Mouse (Mus musculus): ENCODE measurements around the gene Gm9639. TPM values are rescaled to one million over a fixed set of nuclear protein-coding genes. Genes with fewer than 3 reads are reported as not detected.
"Not testable (repeated sequence)": the region's sequence is repeated elsewhere in the genome, so short reads cannot be mapped to it uniquely, and the experiment has no call there.

Gene Gm9639
- total and polyA plus RNA-seq, 3 experiments: not detected

GRCm38 (mm10) chr10:77752312-77752711 lies 42.6 kb downstream of the Gm9639 start:
- DNase-seq (ENCODE audit: extremely low read depth): peak; percentile 15
- H3K4me2 ChIP-seq (ENCODE audit: insufficient read depth, low read depth, poor library complexity, severe bottlenecking); in situ Hi-C loops (cut with MboI; ENCODE audit: low pct_ligation_motif_present, low pct_unique_long_range_greater_than_20kb, low sequenced_read_pairs); H3K36me3 ChIP-seq (replicated peaks in 1 of 2; ENCODE audit: control insufficient read depth in 1 of 2, insufficient read depth in 1 of 2, low read length in 1 of 2); H3K9ac ChIP-seq (ENCODE audit: insufficient read depth, low read depth); H3K4me1 ChIP-seq (ENCODE audit: control insufficient read depth in 1 of 2, insufficient read depth in 2 of 2); H3K4me3 ChIP-seq (replicated peaks in 1 of 3; ENCODE audit: low read depth in 2 of 3, low read length in 2 of 3, poor library complexity in 1 of 3); H3K79me2 ChIP-seq (replicated peaks; ENCODE audit: control insufficient read depth, extremely low read depth, insufficient read depth, poor library complexity, severe bottlenecking); H3K27ac ChIP-seq (ENCODE audit: insufficient read depth, low read depth); dilution Hi-C loops (cut with MboI; ENCODE audit: extremely low pct_ligation_motif_present, extremely low pct_unique_long_range_greater_than_20kb, low sequenced_read_pairs): not testable (repeated sequence)
- peak in 1 of 2 experiments; percentile 71; a peak in 2 of 4 replicates for TF ChIP-seq CTCF (conservative IDR thresholded peaks at IDR 0.05 in 1 of 2, IDR thresholded peaks at IDR 0.05 in 1 of 2; ENCODE audit: low read depth in 2 of 2, low read length in 2 of 2)
- TF ChIP-seq SMC3 (IDR thresholded peaks at IDR 0.05; ENCODE audit: low read depth, low read length): peak; percentile 54
- peak; percentile 13 for TF ChIP-seq RAD21 (IDR thresholded peaks at IDR 0.05; ENCODE audit: low read depth, low read length)
- H3K9me3 ChIP-seq (replicated peaks; ENCODE audit: low read length): peaks cover 16% of the 10 kb centered on the region
- peaks cover 23% of the 10 kb centered on the region for H3K27me3 ChIP-seq (replicated peaks)

GRCm38 (mm10) chr10:77751254-77751653 lies 43.6 kb downstream of the Gm9639 start, which contains the start of gene Gm9736:
TSS of gene Gm9736 (minus strand) at chr10:77751354.
- Histone ChIP-seq H3K9me3 (replicated peaks; ENCODE audit: low read length) (peaks cover 18% of the 10 kb centered on the region), H3K27me3 (replicated peaks) (peaks cover 19% of the 10 kb centered on the region)
- in situ Hi-C loops (cut with MboI; ENCODE audit: low pct_ligation_motif_present, low pct_unique_long_range_greater_than_20kb, low sequenced_read_pairs); DNase-seq (ENCODE audit: extremely low read depth); H3K4me1 ChIP-seq (ENCODE audit: control insufficient read depth in 1 of 2, insufficient read depth in 2 of 2); H3K4me2 ChIP-seq (ENCODE audit: insufficient read depth, low read depth, poor library complexity, severe bottlenecking); H3K79me2 ChIP-seq (replicated peaks; ENCODE audit: control insufficient read depth, extremely low read depth, insufficient read depth, poor library complexity, severe bottlenecking); H3K4me3 ChIP-seq (replicated peaks in 1 of 3; ENCODE audit: low read depth in 2 of 3, low read length in 2 of 3, poor library complexity in 1 of 3); H3K36me3 ChIP-seq (replicated peaks in 1 of 2; ENCODE audit: control insufficient read depth in 1 of 2, insufficient read depth in 1 of 2, low read length in 1 of 2); H3K27ac ChIP-seq (ENCODE audit: insufficient read depth, low read depth); H3K9ac ChIP-seq (ENCODE audit: insufficient read depth, low read depth); dilution Hi-C loops (cut with MboI; ENCODE audit: extremely low pct_ligation_motif_present, extremely low pct_unique_long_range_greater_than_20kb, low sequenced_read_pairs): not testable (repeated sequence)

- H3K4me2 ChIP-seq (ENCODE audit: insufficient read depth, low read depth, poor library complexity, severe bottlenecking); in situ Hi-C loops (cut with MboI; ENCODE audit: low pct_ligation_motif_present, low pct_unique_long_range_greater_than_20kb, low sequenced_read_pairs); dilution Hi-C loops (cut with MboI; ENCODE audit: extremely low pct_ligation_motif_present, extremely low pct_unique_long_range_greater_than_20kb, low sequenced_read_pairs); H3K79me2 ChIP-seq (replicated peaks; ENCODE audit: control insufficient read depth, extremely low read depth, insufficient read depth, poor library complexity, severe bottlenecking); DNase-seq (ENCODE audit: extremely low read depth); H3K36me3 ChIP-seq (replicated peaks in 1 of 2; ENCODE audit: control insufficient read depth in 1 of 2, insufficient read depth in 1 of 2, low read length in 1 of 2); H3K4me3 ChIP-seq (replicated peaks in 1 of 3; ENCODE audit: low read depth in 2 of 3, low read length in 2 of 3, poor library complexity in 1 of 3); H3K27ac ChIP-seq (ENCODE audit: insufficient read depth, low read depth); H3K9ac ChIP-seq (ENCODE audit: insufficient read depth, low read depth); H3K4me1 ChIP-seq (ENCODE audit: control insufficient read depth in 1 of 2, insufficient read depth in 2 of 2): not testable (repeated sequence)
- Histone ChIP-seq H3K27me3 (replicated peaks) (peaks cover 20% of the 10 kb centered on the region), H3K9me3 (replicated peaks; ENCODE audit: low read length) (peaks cover 18% of the 10 kb centered on the region)
Observed at GRCm38 (mm10) chr10:77750686-77751085, 44.2 kb downstream of the Gm9639 start.

Other genes starting within 250 kb of the Gm9639 start
Only the 20 nearest of the 33 such genes appear.
- not detected in 2 replicates for gene Gm10272, start 88.5 kb downstream of the Gm9639 start, total RNA-seq (2012; rRNA removed)
- gene Gm10272, start 88.5 kb downstream of the Gm9639 start, total RNA-seq (2014; rRNA removed): not detected in 2 replicates
- gene Gm10272, start 88.5 kb downstream of the Gm9639 start, polyA plus RNA-seq (2012; ENCODE audit: insufficient read length, low read depth): not detected in 2 replicates
- gene Gm10024, start 83.6 kb downstream of the Gm9639 start, total RNA-seq (2012; rRNA removed): not detected in 2 replicates
- gene Gm10024, start 83.6 kb downstream of the Gm9639 start, total RNA-seq (2014; rRNA removed): not detected in 2 replicates
- not detected in 2 replicates for gene Gm10024, start 83.6 kb downstream of the Gm9639 start, polyA plus RNA-seq (2012; ENCODE audit: insufficient read length, low read depth)
- not detected in 2 replicates for gene Gm10142, start 79.3 kb downstream of the Gm9639 start, total RNA-seq (2012; rRNA removed)
- not detected in 2 replicates for gene Gm10142, start 79.3 kb downstream of the Gm9639 start, total RNA-seq (2014; rRNA removed)
- gene Gm10142, start 79.3 kb downstream of the Gm9639 start, polyA plus RNA-seq (2012; ENCODE audit: insufficient read length, low read depth): not detected in 2 replicates
- gene Krtap12-1, start 74.5 kb downstream of the Gm9639 start, total RNA-seq (2012; rRNA removed): not detected in 2 replicates
- gene Krtap12-1, start 74.5 kb downstream of the Gm9639 start, total RNA-seq (2014; rRNA removed): not detected in 2 replicates
- not detected in 2 replicates for gene Krtap12-1, start 74.5 kb downstream of the Gm9639 start, polyA plus RNA-seq (2012; ENCODE audit: insufficient read length, low read depth)
- gene Gm10100, start 68.6 kb downstream of the Gm9639 start, total RNA-seq (2012; rRNA removed): not detected in 2 replicates
- gene Gm10100, start 68.6 kb downstream of the Gm9639 start, total RNA-seq (2014; rRNA removed): not detected in 2 replicates
- not detected in 2 replicates for gene Gm10100, start 68.6 kb downstream of the Gm9639 start, polyA plus RNA-seq (2012; ENCODE audit: insufficient read length, low read depth)
- gene Gm18596, start 52.4 kb downstream of the Gm9639 start, total RNA-seq (2012; rRNA removed): not detected in 2 replicates
- not detected in 2 replicates for gene Gm18596, start 52.4 kb downstream of the Gm9639 start, total RNA-seq (2014; rRNA removed)
- not detected in 2 replicates for gene Gm18596, start 52.4 kb downstream of the Gm9639 start, polyA plus RNA-seq (2012; ENCODE audit: insufficient read length, low read depth)
- not detected in 2 replicates for gene Gm9736, start 43.7 kb downstream of the Gm9639 start, total RNA-seq (2012; rRNA removed)
- gene Gm9736, start 43.7 kb downstream of the Gm9639 start, total RNA-seq (2014; rRNA removed): not detected in 2 replicates
- gene Gm9736, start 43.7 kb downstream of the Gm9639 start, polyA plus RNA-seq (2012; ENCODE audit: insufficient read length, low read depth): not detected in 2 replicates
- gene Gm3233, start 35.4 kb downstream of the Gm9639 start, total RNA-seq (2012; rRNA removed): not detected in 2 replicates
- not detected in 2 replicates for gene Gm3233, start 35.4 kb downstream of the Gm9639 start, total RNA-seq (2014; rRNA removed)
- gene Gm3233, start 35.4 kb downstream of the Gm9639 start, polyA plus RNA-seq (2012; ENCODE audit: insufficient read length, low read depth): not detected in 2 replicates
- not detected in 2 replicates for gene Gm3238, start 23.8 kb downstream of the Gm9639 start, total RNA-seq (2012; rRNA removed)
- not detected in 2 replicates for gene Gm3238, start 23.8 kb downstream of the Gm9639 start, total RNA-seq (2014; rRNA removed)
- gene Gm3238, start 23.8 kb downstream of the Gm9639 start, polyA plus RNA-seq (2012; ENCODE audit: insufficient read length, low read depth): not detected in 2 replicates
- gene Gm7138, start 18.1 kb downstream of the Gm9639 start, total RNA-seq (2012; rRNA removed): not detected in 2 replicates
- not detected in 2 replicates for gene Gm7138, start 18.1 kb downstream of the Gm9639 start, total RNA-seq (2014; rRNA removed)
- not detected in 2 replicates for gene Gm7138, start 18.1 kb downstream of the Gm9639 start, polyA plus RNA-seq (2012; ENCODE audit: insufficient read length, low read depth)
- not detected in 2 replicates for gene Gm3250, start 12.5 kb downstream of the Gm9639 start, total RNA-seq (2012; rRNA removed)
- not detected in 2 replicates for gene Gm3250, start 12.5 kb downstream of the Gm9639 start, total RNA-seq (2014; rRNA removed)
- gene Gm3250, start 12.5 kb downstream of the Gm9639 start, polyA plus RNA-seq (2012; ENCODE audit: insufficient read length, low read depth): not detected in 2 replicates
- gene Gm7137, start 6.9 kb downstream of the Gm9639 start, total RNA-seq (2012; rRNA removed): not detected in 2 replicates
- not detected in 2 replicates for gene Gm7137, start 6.9 kb downstream of the Gm9639 start, total RNA-seq (2014; rRNA removed)
- not detected in 2 replicates for gene Gm7137, start 6.9 kb downstream of the Gm9639 start, polyA plus RNA-seq (2012; ENCODE audit: insufficient read length, low read depth)
- not detected in 2 replicates for gene Gm19668, start 4.1 kb upstream of the Gm9639 start, total RNA-seq (2012; rRNA removed)
- gene Gm19668, start 4.1 kb upstream of the Gm9639 start, total RNA-seq (2014; rRNA removed): not detected in 2 replicates
- not detected in 2 replicates for gene Gm19668, start 4.1 kb upstream of the Gm9639 start, polyA plus RNA-seq (2012; ENCODE audit: insufficient read length, low read depth)
- gene Gm9507, start 16.8 kb upstream of the Gm9639 start, total RNA-seq (2012; rRNA removed): not detected in 2 replicates
- not detected in 2 replicates for gene Gm9507, start 16.8 kb upstream of the Gm9639 start, total RNA-seq (2014; rRNA removed)
- not detected in 2 replicates for gene Gm9507, start 16.8 kb upstream of the Gm9639 start, polyA plus RNA-seq (2012; ENCODE audit: insufficient read length, low read depth)
- gene Gm2696, start 19.6 kb upstream of the Gm9639 start, total RNA-seq (2012; rRNA removed): not detected in 2 replicates
- gene Gm2696, start 19.6 kb upstream of the Gm9639 start, total RNA-seq (2014; rRNA removed): not detected in 2 replicates
- not detected in 2 replicates for gene Gm2696, start 19.6 kb upstream of the Gm9639 start, polyA plus RNA-seq (2012; ENCODE audit: insufficient read length, low read depth)
- not detected in 2 replicates for gene Krtap10-4, start 32.0 kb upstream of the Gm9639 start, total RNA-seq (2012; rRNA removed)
- not detected in 2 replicates for gene Krtap10-4, start 32.0 kb upstream of the Gm9639 start, total RNA-seq (2014; rRNA removed)
- not detected in 2 replicates for gene Krtap10-4, start 32.0 kb upstream of the Gm9639 start, polyA plus RNA-seq (2012; ENCODE audit: insufficient read length, low read depth)
- gene Krtap10-10, start 40.9 kb upstream of the Gm9639 start, total RNA-seq (2012; rRNA removed): not detected in 2 replicates
- not detected in 2 replicates for gene Krtap10-10, start 40.9 kb upstream of the Gm9639 start, total RNA-seq (2014; rRNA removed)
- gene Krtap10-10, start 40.9 kb upstream of the Gm9639 start, polyA plus RNA-seq (2012; ENCODE audit: insufficient read length, low read depth): not detected in 2 replicates
- gene Gm36176, start 51.7 kb upstream of the Gm9639 start, total RNA-seq (2012; rRNA removed): not detected in 2 replicates
- not detected in 2 replicates for gene Gm36176, start 51.7 kb upstream of the Gm9639 start, total RNA-seq (2014; rRNA removed)
- gene Gm36176, start 51.7 kb upstream of the Gm9639 start, polyA plus RNA-seq (2012; ENCODE audit: insufficient read length, low read depth): not detected in 2 replicates
- gene Gm10318, start 57.8 kb upstream of the Gm9639 start, total RNA-seq (2012; rRNA removed): not detected in 2 replicates
- not detected in 2 replicates for gene Gm10318, start 57.8 kb upstream of the Gm9639 start, total RNA-seq (2014; rRNA removed)
- not detected in 2 replicates for gene Gm10318, start 57.8 kb upstream of the Gm9639 start, polyA plus RNA-seq (2012; ENCODE audit: insufficient read length, low read depth)
- gene Gm3285, start 66.9 kb upstream of the Gm9639 start, total RNA-seq (2012; rRNA removed): not detected in 2 replicates
- not detected in 2 replicates for gene Gm3285, start 66.9 kb upstream of the Gm9639 start, total RNA-seq (2014; rRNA removed)
- gene Gm3285, start 66.9 kb upstream of the Gm9639 start, polyA plus RNA-seq (2012; ENCODE audit: insufficient read length, low read depth): not detected in 2 replicates